Mouse (Mus musculus) kidney, embryonic 16.5 days (tissue): Measurements from ENCODE around the gene Rwdd4a. TPM values are rescaled to one million over a fixed set of nuclear protein-coding genes. Genes with fewer than 3 reads are reported as not detected.

Source experiments
- ATAC-seq: fragments of 200-750 bp; cut with Nextera tagmentation; 2 replicates; pipeline ENCODE4 v1.8.0; 2017; ENCODE audit warnings: moderate TSS enrichment; ENCODE audit not compliant: low FRiP score, low TSS enrichment
- H3K27ac ChIP-seq: fragments of 300-500 bp; sonication (generic); 2 replicates; pipeline ENCODE4 v1.5.1; 2014; ENCODE audit warnings: low read length
- H3K27me3 ChIP-seq: fragments of 300-500 bp; sonication (generic); 2 replicates; pipeline ENCODE4 v1.6.1; 2014; ENCODE audit warnings: low read length, control low read depth, mixed read lengths; ENCODE audit not compliant: insufficient read depth
- H3K36me3 ChIP-seq: fragments of 300-500 bp; sonication (generic); 2 replicates; pipeline ENCODE4 v1.6.1; 2014; ENCODE audit warnings: low read length, control low read depth, mixed read lengths; ENCODE audit not compliant: insufficient read depth
- H3K4me1 ChIP-seq: fragments of 300-500 bp; sonication (generic); 2 replicates; pipeline ENCODE4 v1.6.1; 2014; ENCODE audit warnings: low read length, control low read depth, mixed read lengths; ENCODE audit not compliant: insufficient read depth
- H3K4me2 ChIP-seq: fragments of 300-500 bp; sonication (generic); replicated peaks from 2 replicates; pipeline ENCODE4 v1.6.1; 2014; ENCODE audit warnings: low read depth, low read length
- H3K4me3 ChIP-seq: fragments of 300-500 bp; sonication (generic); 2 replicates; pipeline ENCODE4 v1.5.1; 2014; ENCODE audit warnings: mild to moderate bottlenecking, low read length
- H3K9ac ChIP-seq: fragments of 300-500 bp; sonication (generic); replicated peaks from 2 replicates; pipeline ENCODE4 v1.6.1; 2014; ENCODE audit warnings: low read length
- H3K9me3 ChIP-seq: fragments of 300-500 bp; sonication (generic); 2 replicates; pipeline ENCODE4 v1.6.1; 2016; ENCODE audit warnings: low read length, control low read depth
- WGBS: fragments of 180-500 bp; shearing (Covaris S2); extraction: QIAGEN DNeasy Blood & Tissue Kit; methylation state at CpG from one replicate; pipeline ENCODE4 v1.1.7; 2014; 5-methylcytosine and 5-hydroxymethylcytosine counted together
- microRNA-seq: library from miRNA; unstranded; fragments of <30 nt; microRNA quantifications from one replicate; pipeline ENCODE4, GENCODE M21; 2016
- polyA plus RNA-seq: library from polyadenylated mRNA; unstranded; fragments of >200 nt; fragmentation: Nextera tagmentation; extraction: Ambion mirVana; gene quantifications from 2 replicates; pipeline ENCODE4 v1.2.1, GENCODE M21; 2015

The Rwdd4a gene
- polyA plus RNA-seq, 1 experiment from 2014 or later: 38.2 TPM

- WGBS: 75% methylated on average over 5 of the region's 5 CpGs
- no peak for ATAC-seq
- H3K9me3 ChIP-seq: no peaks in the 10 kb centered on the region
Observed at GRCm38 (mm10) chr8:47568098-47568497, 34.6 kb downstream of the Rwdd4a start.

GRCm38 (mm10) chr8:47570161-47570560, 36.7 kb downstream of the Rwdd4a start:
- Histone ChIP-seq H3K27ac (no peak overlapping the region), H3K9me3 (no peaks in the 10 kb centered on the region), H3K4me3 (no peak overlapping the region), H3K36me3 (no peaks in the 10 kb centered on the region), H3K27me3 (no peaks in the 10 kb centered on the region), H3K4me2 (no peak overlapping the region), H3K4me1 (no peaks in the 10 kb centered on the region), H3K9ac (no peak overlapping the region)
- no peak for ATAC-seq
- 86% methylated on average over 6 of the region's 6 CpGs for WGBS

More at GRCm38 (mm10) chr8:47568098-47568497, 34.6 kb downstream of the Rwdd4a start:
- Histone ChIP-seq H3K4me3 (no peak overlapping the region), H3K4me2 (no peak overlapping the region), H3K27me3 (no peaks in the 10 kb centered on the region), H3K36me3 (no peaks in the 10 kb centered on the region), H3K4me1 (no peaks in the 10 kb centered on the region), H3K9ac (no peak overlapping the region), H3K27ac (no peak overlapping the region)

GRCm38 (mm10) chr8:47573482-47573881, 40.0 kb downstream of the Rwdd4a start:
- Histone ChIP-seq H3K4me3 (no peak overlapping the region), H3K36me3 (no peaks in the 10 kb centered on the region), H3K4me2 (no peak overlapping the region), H3K9me3 (peaks cover 9% of the 10 kb centered on the region), H3K27me3 (no peaks in the 10 kb centered on the region), H3K4me1 (no peaks in the 10 kb centered on the region), H3K27ac (no peak overlapping the region), H3K9ac (no peak overlapping the region)
- WGBS: 52% methylated on average over 7 of the region's 7 CpGs
- ATAC-seq: 0 out of 2 replicates have a peak, but pooled peaks have one; percentile 27

- Histone ChIP-seq H3K4me3 (no peak overlapping the region), H3K27ac (no peak overlapping the region), H3K4me1 (no peaks in the 10 kb centered on the region), H3K27me3 (no peaks in the 10 kb centered on the region), H3K36me3 (no peaks in the 10 kb centered on the region), H3K4me2 (no peak overlapping the region), H3K9ac (no peak overlapping the region), H3K9me3 (peaks cover 2% of the 10 kb centered on the region; the same call in 1 of the 2 replicates)
- ATAC-seq: no peak
- WGBS: 86% methylated on average over 7 of the region's 7 CpGs
Observed at GRCm38 (mm10) chr8:47581454-47581853, 48.0 kb downstream of the Rwdd4a start.

- no peak for ATAC-seq
- H3K4me3 ChIP-seq: no peak overlapping the region
- no peak overlapping the region for H3K4me2 ChIP-seq
- H3K36me3 ChIP-seq: no peaks in the 10 kb centered on the region
- no peaks in the 10 kb centered on the region for H3K9me3 ChIP-seq
- H3K27me3 ChIP-seq: no peaks in the 10 kb centered on the region
- no peaks in the 10 kb centered on the region for H3K4me1 ChIP-seq
- H3K27ac ChIP-seq: no peak overlapping the region
- WGBS: 92% methylated on average over 5 of the region's 5 CpGs
- H3K9ac ChIP-seq: no peak overlapping the region
Observed at GRCm38 (mm10) chr8:47588616-47589015, 55.2 kb downstream of the Rwdd4a start.

GRCm38 (mm10) chr8:47590400-47590799, 56.9 kb downstream of the Rwdd4a start:
- no peak for ATAC-seq
- H3K4me2 ChIP-seq: no peak overlapping the region
- no peaks in the 10 kb centered on the region for H3K4me1 ChIP-seq
- no peak overlapping the region for H3K4me3 ChIP-seq
- H3K27ac ChIP-seq: no peak overlapping the region
- H3K36me3 ChIP-seq: no peaks in the 10 kb centered on the region
- H3K9ac ChIP-seq: no peak overlapping the region
- no peaks in the 10 kb centered on the region for H3K27me3 ChIP-seq
- H3K9me3 ChIP-seq: no peaks in the 10 kb centered on the region
- WGBS: 91% methylated on average over 10 of the region's 10 CpGs

GRCm38 (mm10) chr8:47600664-47601063, 67.2 kb downstream of the Rwdd4a start:
- H3K9ac ChIP-seq: no peak overlapping the region
- H3K4me2 ChIP-seq: no peak overlapping the region
- no peak for ATAC-seq
- 56% methylated on average over 8 of the region's 8 CpGs for WGBS
- no peaks in the 10 kb centered on the region for H3K27me3 ChIP-seq
- H3K4me1 ChIP-seq: 0 out of 2 replicates have a peak, but pooled peaks cover 3% of the 10 kb centered on the region
- H3K9me3 ChIP-seq: no peaks in the 10 kb centered on the region
- no peak overlapping the region for H3K4me3 ChIP-seq
- H3K36me3 ChIP-seq: no peaks in the 10 kb centered on the region
- H3K27ac ChIP-seq: no peak overlapping the region

Small RNA genes within 50 kb of the gene (microRNA-seq; reads per million reads assigned to microRNA genes)
- gene Gm27409: not detected

Other genes with a start within 250 kb of the Rwdd4a start
- 9.4 and 13.8 TPM in 2 replicates for gene Stox2, start 87.3 kb upstream of the Rwdd4a start, polyA plus RNA-seq
- 36.7 and 38.8 TPM in 2 replicates for gene Trappc11, start 194 bp upstream of the Rwdd4a start, polyA plus RNA-seq
- gene Ing2, start 141.9 kb downstream of the Rwdd4a start, polyA plus RNA-seq: 9.9 and 11.6 TPM in 2 replicates
- gene Cdkn2aip, start 180.3 kb downstream of the Rwdd4a start, polyA plus RNA-seq: 28.0 and 28.8 TPM in 2 replicates